Comparison of ENCODE assay signal across 8 mouse cellular contexts in genomic region chr12:102384819-102385218, GRCm38 (mm10). TPM values are rescaled to one million over a fixed set of nuclear protein-coding genes. Genes with fewer than 3 reads are reported as not detected.
A peak's percentile ranks its signal among the peaks of the same experiment; 100 is the strongest.
DNase-seq lines count a peak whose midpoint lies in the region; ATAC-seq and TF ChIP-seq lines count a peak whose summit lies in the region.

No protein-coding gene starts in this region.

- no peak overlapping the region for H3K27ac ChIP-seq in forebrain, embryonic 11.5 days (ENCODE audit: low read depth, low read length)
- H3K27ac ChIP-seq in forebrain, embryonic 10.5 days = no peak overlapping the region
- no peak overlapping the region for H3K27ac ChIP-seq in spleen, adult 2 months (ENCODE audit: insufficient read depth, low read length)
- no peak overlapping the region for H3K27ac ChIP-seq in cortical plate, adult 2 months (ENCODE audit: insufficient read depth, low read length)
- H3K27ac ChIP-seq in small intestine, adult 2 months (ENCODE audit: insufficient read depth, low read depth, low read length) = no peak overlapping the region

- H3K27me3 ChIP-seq in forebrain, embryonic 11.5 days (ENCODE audit: control insufficient read depth, insufficient read depth, low read length) = no peaks in the 10 kb centered on the region
- no peaks in the 10 kb centered on the region for H3K27me3 ChIP-seq in forebrain, embryonic 10.5 days (ENCODE audit: poor library complexity, severe bottlenecking)
- no peaks in the 10 kb centered on the region for H3K27me3 ChIP-seq in spleen, adult 2 months (ENCODE audit: control insufficient read depth, insufficient read depth, low read length)
- no peaks in the 10 kb centered on the region for H3K27me3 ChIP-seq in small intestine, adult 2 months (ENCODE audit: control insufficient read depth, insufficient read depth, low read length)

- WGBS in forebrain, embryonic 11.5 days = 30% methylated on average over 3 of the region's 3 CpGs
- 27% methylated on average over 3 of the region's 3 CpGs for WGBS in forebrain, embryonic 10.5 days
- 43% methylated on average over 3 of the region's 3 CpGs for WGBS in spleen, adult 2 months
- 19% methylated on average over 3 of the region's 3 CpGs for WGBS in small intestine, adult 2 months

- DNase-seq in forebrain, embryonic 11.5 days (ENCODE audit: low spot score) = peak; percentile 61
- DNase-seq in forebrain, embryonic 10.5 days (ENCODE audit: extremely low spot score, low spot score) = no peak
- DNase-seq in spleen, adult 2 months (ENCODE audit: low read depth in 1 of 2, low spot score in 2 of 2) = peak; percentile 36 to 55
- no peak for DNase-seq in spleen, adult 12 weeks (ENCODE audit: low spot score)
- DNase-seq in hindlimb bud, embryonic 11.5 days (ENCODE audit: extremely low spot score, low read depth, low spot score) = peak; percentile 8
- peak; percentile 63 for DNase-seq in lung, postnatal 14 days

- H3K36me3 ChIP-seq in forebrain, embryonic 11.5 days (ENCODE audit: control insufficient read depth, insufficient read depth, low read length) = no peaks in the 10 kb centered on the region
- H3K36me3 ChIP-seq in forebrain, embryonic 10.5 days (replicated peaks) = no peaks in the 10 kb centered on the region
- H3K36me3 ChIP-seq in spleen, adult 2 months (ENCODE audit: control insufficient read depth, insufficient read depth, low read length) = peaks cover 49% of the 10 kb centered on the region
- H3K36me3 ChIP-seq in small intestine, adult 2 months (ENCODE audit: control insufficient read depth, insufficient read depth, low read length) = peaks cover 5% of the 10 kb centered on the region; the same call in 1 of the 2 replicates

- no peak overlapping the region for H3K9ac ChIP-seq in forebrain, embryonic 11.5 days (ENCODE audit: low read length)

- peak; percentile 48; the same call in 1 of the 2 replicates for TF ChIP-seq CTCF in spleen, adult 2 months (IDR thresholded peaks at IDR 0.05; ENCODE audit: extremely low read depth, insufficient read depth, insufficient read length, insufficient replicate concordance)
- peak; percentile 89 for TF ChIP-seq CTCF in cortical plate, adult 2 months (IDR thresholded peaks at IDR 0.05; ENCODE audit: extremely low read depth, insufficient read depth, low read length)
- TF ChIP-seq CTCF in small intestine, adult 2 months (IDR thresholded peaks at IDR 0.05; ENCODE audit: extremely low read depth, insufficient read length, insufficient replicate concordance, low read depth, low read length) = peak; percentile 39; the same call in 1 of the 2 replicates

- ATAC-seq in forebrain, embryonic 11.5 days (replicated peaks; ENCODE audit: low FRiP score) = 0 out of 2 replicates have a peak, but pooled peaks have one; percentile 22

- no peaks in the 10 kb centered on the region for H3K9me3 ChIP-seq in forebrain, embryonic 11.5 days (ENCODE audit: control insufficient read depth, low read length)
- no peaks in the 10 kb centered on the region for H3K9me3 ChIP-seq in forebrain, embryonic 10.5 days

- no peak overlapping the region for H3K4me3 ChIP-seq in forebrain, embryonic 11.5 days (ENCODE audit: low read depth, low read length)
- H3K4me3 ChIP-seq in forebrain, embryonic 10.5 days = no peak overlapping the region
- H3K4me3 ChIP-seq in spleen, adult 2 months (ENCODE audit: extremely low read depth, insufficient read depth, insufficient read length) = no peak overlapping the region
- no peak overlapping the region for H3K4me3 ChIP-seq in cortical plate, adult 2 months (ENCODE audit: insufficient read depth, low read length)
- H3K4me3 ChIP-seq in small intestine, adult 2 months (ENCODE audit: low read depth, low read length) = no peak overlapping the region

- H3K4me2 ChIP-seq in forebrain, embryonic 11.5 days (ENCODE audit: low read depth, low read length, severe bottlenecking) = no peak overlapping the region

- TF ChIP-seq POLR2A in spleen, adult 2 months (IDR thresholded peaks at IDR 0.05; ENCODE audit: low read depth, low read length) = no peak
- no peak for TF ChIP-seq POLR2A in cortical plate, adult 2 months (IDR thresholded peaks at IDR 0.05; ENCODE audit: extremely low read depth, insufficient read depth, low read length)
- TF ChIP-seq POLR2A in small intestine, adult 2 months (IDR thresholded peaks at IDR 0.05; ENCODE audit: low read depth, low read length) = no peak

- no peaks in the 10 kb centered on the region for H3K4me1 ChIP-seq in forebrain, embryonic 11.5 days (replicated peaks; ENCODE audit: control insufficient read depth, insufficient read depth, low read length)
- no peaks in the 10 kb centered on the region for H3K4me1 ChIP-seq in forebrain, embryonic 10.5 days
- peaks cover 19% of the 10 kb centered on the region; the same call in 1 of the 2 replicates for H3K4me1 ChIP-seq in spleen, adult 2 months (ENCODE audit: control insufficient read depth, insufficient read depth, insufficient read length)
- no peaks in the 10 kb centered on the region for H3K4me1 ChIP-seq in cortical plate, adult 2 months (ENCODE audit: control insufficient read depth, insufficient read depth, low read length)
- no peaks in the 10 kb centered on the region for H3K4me1 ChIP-seq in small intestine, adult 2 months (ENCODE audit: control insufficient read depth, insufficient read depth, insufficient read length, low read length)

RNA-seq across cellular contexts. Expression of gene Lgmn, which starts 54.8 kb away (rescaled TPM):
- polyA plus RNA-seq in forebrain, embryonic 11.5 days (2014; fragmentation: Nextera tagmentation; extraction: Ambion mirVana) = 49.0 and 49.4 TPM in 2 replicates
- polyA plus RNA-seq in forebrain, embryonic 10.5 days (2016; fragmentation: Nextera tagmentation; extraction: Ambion mirVana) = 41.4 and 42.8 TPM in 2 replicates
- polyA plus RNA-seq in spleen, adult 2 months (2012; rRNA removed) = 111 and 132 TPM in 2 replicates
- polyA plus RNA-seq in cortical plate, adult 2 months (2012; rRNA removed) = 121 and 132 TPM in 2 replicates
- 48.6 and 70.2 TPM in 2 replicates for polyA plus RNA-seq in small intestine, adult 2 months (2012; rRNA removed)

Comparison
In these comparisons a context has a peak if more than half of its experiments do, and no peak if none do; other contexts are left out.
1. DNase-seq: peak in forebrain, embryonic 11.5 days (single experiment), spleen, adult 2 months (2 of 2), hindlimb bud, embryonic 11.5 days (single experiment) and lung, postnatal 14 days (single experiment); none in forebrain, embryonic 10.5 days (single experiment) and spleen, adult 12 weeks (single experiment).
2. CTCF ChIP-seq: peak in every context shown above with its lines; median percentile 89 in cortical plate, adult 2 months; 48 in spleen, adult 2 months; 39 in small intestine, adult 2 months.